Mouse (Mus musculus) kidney, postnatal 25 days (tissue): Measurements from ENCODE around the gene Def8.
"Not testable (repeated sequence)": the region's sequence is repeated elsewhere in the genome, so short reads cannot be mapped to it uniquely, and the experiment has no call there.

Experiments used
- DNase-seq, 2 experiments: peaks; one replicate each; pipeline ENCODE4 v3.0.0; 2021; ENCODE audit warnings: mixed read lengths in 2 of 2

Gene Def8

GRCm38 (mm10) chr8:123414997-123415696 lies 8.2 kb upstream of the Def8 start:
- not testable (repeated sequence) for DNase-seq

- DNase-seq = no peak
These were observed 7.1 kb upstream of the Def8 start for GRCm38 (mm10) chr8:123415967-123416943.

GRCm38 (mm10) chr8:123416944-123417555 lies 6.3 kb upstream of the Def8 start:
- DNase-seq = no peak

- no peak for DNase-seq
These were observed 3.6 kb upstream of the Def8 start for GRCm38 (mm10) chr8:123419711-123420110.

GRCm38 (mm10) chr8:123420525-123421281 lies 2.6 kb upstream of the Def8 start:
- no peak for DNase-seq

GRCm38 (mm10) chr8:123421325-123421724 lies 2.0 kb upstream of the Def8 start:
- DNase-seq = no peak

GRCm38 (mm10) chr8:123422056-123422780 lies 1.1 kb upstream of the Def8 start:
- DNase-seq = peak; percentile 87

GRCm38 (mm10) chr8:123422781-123423159 lies 557 bp upstream of the Def8 start:
- DNase-seq = no peak

GRCm38 (mm10) chr8:123426511-123427509 lies 3.5 kb downstream of the Def8 start:
- no peak for DNase-seq

GRCm38 (mm10) chr8:123427639-123428275 lies 4.4 kb downstream of the Def8 start:
- no peak for DNase-seq

GRCm38 (mm10) chr8:123428343-123428893 lies 5.1 kb downstream of the Def8 start:
- DNase-seq = no peak

GRCm38 (mm10) chr8:123428939-123429721 lies 5.8 kb downstream of the Def8 start:
- DNase-seq = no peak

GRCm38 (mm10) chr8:123429722-123430013 lies 6.3 kb downstream of the Def8 start:
- not testable (repeated sequence) for DNase-seq

GRCm38 (mm10) chr8:123430936-123431335 lies 7.6 kb downstream of the Def8 start:
- DNase-seq = not testable (repeated sequence)

- no peak for DNase-seq
These were observed 8.5 kb downstream of the Def8 start for GRCm38 (mm10) chr8:123431616-123432365.

GRCm38 (mm10) chr8:123432381-123432780 lies 9.1 kb downstream of the Def8 start:
- no peak for DNase-seq

- DNase-seq = not testable (repeated sequence)
These were observed 10.1 kb downstream of the Def8 start for GRCm38 (mm10) chr8:123433241-123433974.

- DNase-seq = no peak
These were observed 18.5 kb downstream of the Def8 start for GRCm38 (mm10) chr8:123441788-123442187.
